Mouse (Mus musculus): ENCODE results near the gene Rarres2. TPM values are rescaled to one million over a fixed set of nuclear protein-coding genes. Genes with fewer than 3 reads are reported as not detected.

The Rarres2 gene
- polyA plus RNA-seq, 1 experiment from 2014 or later, result 3.8 TPM

GRCm38 (mm10) chr6:48555104-48555890 lies 17.3 kb downstream of the Rarres2 start:
- Histone ChIP-seq H3K4me2 (ENCODE audit: low read depth, low read length) (peak overlapping the region; percentile 61), H3K4me3 (ENCODE audit: low read depth, low read length) (peak overlapping the region; percentile 47), H3K36me3 (replicated peaks; ENCODE audit: control insufficient read depth, insufficient read depth, low read depth, low read length) (no peaks in the 10 kb centered on the region), H3K9ac (replicated peaks; ENCODE audit: low read length) (peak overlapping the region; percentile 72), H3K27me3 (ENCODE audit: control insufficient read depth, insufficient read depth, low read length) (no peaks in the 10 kb centered on the region), H3K9me3 (replicated peaks; ENCODE audit: control insufficient read depth, low read length) (no peaks in the 10 kb centered on the region), H3K4me1 (ENCODE audit: control insufficient read depth, insufficient read depth, low read length) (no peaks in the 10 kb centered on the region), H3K27ac (replicated peaks; ENCODE audit: low read depth, low read length) (peak overlapping the region; percentile 86)
- peak; percentile 85 for DNase-seq (ENCODE audit: low spot score)
- WGBS, result 30% methylated on average over 14 of the region's 14 CpGs
- peak; percentile 77 for ATAC-seq (replicated peaks; ENCODE audit: insufficient number of reproducible peaks, low FRiP score, low TSS enrichment, low read depth)

GRCm38 (mm10) chr6:48554280-48555103 lies 18.1 kb downstream of the Rarres2 start, which contains the start of gene Lrrc61:
TSS of gene Lrrc61 (plus strand) at chr6:48554796.
- H3K36me3 ChIP-seq (replicated peaks; ENCODE audit: control insufficient read depth, insufficient read depth, low read depth, low read length), result no peaks in the 10 kb centered on the region
- H3K4me1 ChIP-seq (ENCODE audit: control insufficient read depth, insufficient read depth, low read length), result no peaks in the 10 kb centered on the region
- H3K9ac ChIP-seq (replicated peaks; ENCODE audit: low read length), result peak within 1 kb of the TSS; percentile 72
- peak; percentile 86 for ATAC-seq (replicated peaks; ENCODE audit: insufficient number of reproducible peaks, low FRiP score, low TSS enrichment, low read depth)
- no peaks in the 10 kb centered on the region for H3K9me3 ChIP-seq (replicated peaks; ENCODE audit: control insufficient read depth, low read length)
- H3K4me2 ChIP-seq (ENCODE audit: low read depth, low read length), result peak within 1 kb of the TSS; percentile 61
- H3K4me3 ChIP-seq (ENCODE audit: low read depth, low read length), result peak within 1 kb of the TSS; percentile 47
- under 1% methylated on average over 39 of the region's 39 CpGs for WGBS
- DNase-seq (ENCODE audit: low spot score), result peak; percentile 94
- H3K27ac ChIP-seq (replicated peaks; ENCODE audit: low read depth, low read length), result peak within 1 kb of the TSS; percentile 86
- no peaks in the 10 kb centered on the region for H3K27me3 ChIP-seq (ENCODE audit: control insufficient read depth, insufficient read depth, low read length)

GRCm38 (mm10) chr6:48553819-48554218 lies 18.8 kb downstream of the Rarres2 start:
- DNase-seq (ENCODE audit: low spot score), result no peak
- ATAC-seq (replicated peaks; ENCODE audit: insufficient number of reproducible peaks, low FRiP score, low TSS enrichment, low read depth), result no peak

GRCm38 (mm10) chr6:48552918-48553317 lies 19.7 kb downstream of the Rarres2 start:
- DNase-seq (ENCODE audit: low spot score), result peak; percentile 54

More at GRCm38 (mm10) chr6:48553819-48554218, 18.8 kb downstream of the Rarres2 start:
- Histone ChIP-seq H3K4me3 (ENCODE audit: low read depth, low read length) (peak overlapping the region; percentile 47; the same call in 1 of the 2 replicates), H3K9ac (replicated peaks; ENCODE audit: low read length) (peak overlapping the region; percentile 72; the same call in 1 of the 2 replicates), H3K27ac (replicated peaks; ENCODE audit: low read depth, low read length) (no peak overlapping the region), H3K27me3 (ENCODE audit: control insufficient read depth, insufficient read depth, low read length) (no peaks in the 10 kb centered on the region), H3K4me1 (ENCODE audit: control insufficient read depth, insufficient read depth, low read length) (no peaks in the 10 kb centered on the region), H3K4me2 (ENCODE audit: low read depth, low read length) (peak overlapping the region; percentile 61), H3K9me3 (replicated peaks; ENCODE audit: control insufficient read depth, low read length) (no peaks in the 10 kb centered on the region), H3K36me3 (replicated peaks; ENCODE audit: control insufficient read depth, insufficient read depth, low read depth, low read length) (no peaks in the 10 kb centered on the region)
- WGBS, result 80% methylated on average over 4 of the region's 4 CpGs

GRCm38 (mm10) chr6:48548314-48548713 lies 24.3 kb downstream of the Rarres2 start:
- 89% methylated on average over 6 of the region's 6 CpGs for WGBS
- no peaks in the 10 kb centered on the region for H3K4me1 ChIP-seq (ENCODE audit: control insufficient read depth, insufficient read depth, low read length)

More at GRCm38 (mm10) chr6:48552918-48553317, 19.7 kb downstream of the Rarres2 start:
- no peak overlapping the region for H3K27ac ChIP-seq (replicated peaks; ENCODE audit: low read depth, low read length)
- no peaks in the 10 kb centered on the region for H3K4me1 ChIP-seq (ENCODE audit: control insufficient read depth, insufficient read depth, low read length)
- H3K9me3 ChIP-seq (replicated peaks; ENCODE audit: control insufficient read depth, low read length), result no peaks in the 10 kb centered on the region
- 51% methylated on average over 4 of the region's 4 CpGs for WGBS
- H3K4me3 ChIP-seq (ENCODE audit: low read depth, low read length), result no peak overlapping the region
- no peak for ATAC-seq (replicated peaks; ENCODE audit: insufficient number of reproducible peaks, low FRiP score, low TSS enrichment, low read depth)
- H3K4me2 ChIP-seq (ENCODE audit: low read depth, low read length), result no peak overlapping the region
- no peak overlapping the region for H3K9ac ChIP-seq (replicated peaks; ENCODE audit: low read length)
- H3K27me3 ChIP-seq (ENCODE audit: control insufficient read depth, insufficient read depth, low read length), result no peaks in the 10 kb centered on the region
- H3K36me3 ChIP-seq (replicated peaks; ENCODE audit: control insufficient read depth, insufficient read depth, low read depth, low read length), result no peaks in the 10 kb centered on the region

GRCm38 (mm10) chr6:48546858-48547257 lies 25.7 kb downstream of the Rarres2 start:
- 54% methylated on average over 4 of the region's 4 CpGs for WGBS
- no peak for DNase-seq (ENCODE audit: low spot score)

More at GRCm38 (mm10) chr6:48548314-48548713, 24.3 kb downstream of the Rarres2 start:
- ATAC-seq (replicated peaks; ENCODE audit: insufficient number of reproducible peaks, low FRiP score, low TSS enrichment, low read depth), result no peak
- Histone ChIP-seq H3K36me3 (replicated peaks; ENCODE audit: control insufficient read depth, insufficient read depth, low read depth, low read length) (no peaks in the 10 kb centered on the region), H3K9me3 (replicated peaks; ENCODE audit: control insufficient read depth, low read length) (no peaks in the 10 kb centered on the region), H3K27ac (replicated peaks; ENCODE audit: low read depth, low read length) (no peak overlapping the region), H3K4me3 (ENCODE audit: low read depth, low read length) (no peak overlapping the region), H3K9ac (replicated peaks; ENCODE audit: low read length) (no peak overlapping the region), H3K27me3 (ENCODE audit: control insufficient read depth, insufficient read depth, low read length) (no peaks in the 10 kb centered on the region), H3K4me2 (ENCODE audit: low read depth, low read length) (no peak overlapping the region)
- DNase-seq (ENCODE audit: low spot score), result no peak

GRCm38 (mm10) chr6:48546271-48546670 lies 26.3 kb downstream of the Rarres2 start:
- Histone ChIP-seq H3K9me3 (replicated peaks; ENCODE audit: control insufficient read depth, low read length) (no peaks in the 10 kb centered on the region), H3K4me2 (ENCODE audit: low read depth, low read length) (no peak overlapping the region), H3K4me1 (ENCODE audit: control insufficient read depth, insufficient read depth, low read length) (peaks cover 3% of the 10 kb centered on the region; the same call in 1 of the 2 replicates), H3K4me3 (ENCODE audit: low read depth, low read length) (no peak overlapping the region), H3K9ac (replicated peaks; ENCODE audit: low read length) (no peak overlapping the region), H3K27ac (replicated peaks; ENCODE audit: low read depth, low read length) (no peak overlapping the region), H3K36me3 (replicated peaks; ENCODE audit: control insufficient read depth, insufficient read depth, low read depth, low read length) (no peaks in the 10 kb centered on the region), H3K27me3 (ENCODE audit: control insufficient read depth, insufficient read depth, low read length) (no peaks in the 10 kb centered on the region)
- peak; percentile 51 for DNase-seq (ENCODE audit: low spot score)
- no peak for ATAC-seq (replicated peaks; ENCODE audit: insufficient number of reproducible peaks, low FRiP score, low TSS enrichment, low read depth)
- WGBS, result 67% methylated on average over 1 of the region's 1 CpGs

More at GRCm38 (mm10) chr6:48546858-48547257, 25.7 kb downstream of the Rarres2 start:
- H3K27ac ChIP-seq (replicated peaks; ENCODE audit: low read depth, low read length), result no peak overlapping the region
- H3K36me3 ChIP-seq (replicated peaks; ENCODE audit: control insufficient read depth, insufficient read depth, low read depth, low read length), result no peaks in the 10 kb centered on the region
- ATAC-seq (replicated peaks; ENCODE audit: insufficient number of reproducible peaks, low FRiP score, low TSS enrichment, low read depth), result no peak
- no peak overlapping the region for H3K9ac ChIP-seq (replicated peaks; ENCODE audit: low read length)
- peaks cover 1% of the 10 kb centered on the region; the same call in 1 of the 2 replicates for H3K4me1 ChIP-seq (ENCODE audit: control insufficient read depth, insufficient read depth, low read length)
- H3K4me3 ChIP-seq (ENCODE audit: low read depth, low read length), result no peak overlapping the region
- no peaks in the 10 kb centered on the region for H3K27me3 ChIP-seq (ENCODE audit: control insufficient read depth, insufficient read depth, low read length)
- H3K4me2 ChIP-seq (ENCODE audit: low read depth, low read length), result no peak overlapping the region
- no peaks in the 10 kb centered on the region for H3K9me3 ChIP-seq (replicated peaks; ENCODE audit: control insufficient read depth, low read length)
